Mouse (Mus musculus) forebrain, embryonic 13.5 days (tissue): Measurements from ENCODE around the gene Rpl4. TPM values are rescaled to one million over a fixed set of nuclear protein-coding genes. Genes with fewer than 3 reads are reported as not detected.
A peak's percentile ranks its signal among the peaks of the same experiment; 100 is the strongest.
"Not testable (repeated sequence)": the region's sequence is repeated elsewhere in the genome, so short reads cannot be mapped to it uniquely, and the experiment has no call there.

Experiments used
- ATAC-seq: fragments of 200-750 bp; cut with Nextera tagmentation; 2 replicates; pipeline ENCODE4 v1.8.0; 2017
- H3K27ac ChIP-seq: fragments of 300-500 bp; sonication (generic); 2 replicates; pipeline ENCODE4 v1.5.1; 2015; ENCODE audit warnings: inconsistent platforms, mild to moderate bottlenecking, moderate library complexity
- H3K27me3 ChIP-seq: fragments of 300-500 bp; sonication (generic); 2 replicates; pipeline ENCODE4 v1.6.1; 2015; ENCODE audit warnings: mild to moderate bottlenecking, inconsistent platforms
- H3K36me3 ChIP-seq: fragments of 300-500 bp; sonication (generic); 2 replicates; pipeline ENCODE4 v1.6.1; 2015; ENCODE audit warnings: mild to moderate bottlenecking, inconsistent platforms; ENCODE audit not compliant: poor library complexity, severe bottlenecking
- H3K4me1 ChIP-seq: fragments of 300-500 bp; sonication (generic); 2 replicates; pipeline ENCODE4 v1.6.1; 2015; ENCODE audit warnings: inconsistent platforms
- H3K4me2 ChIP-seq: fragments of 300-500 bp; sonication (generic); 2 replicates; pipeline ENCODE4 v1.6.1; 2015; ENCODE audit warnings: inconsistent platforms, mild to moderate bottlenecking, moderate library complexity
- H3K4me3 ChIP-seq: fragments of 300-500 bp; sonication (generic); 2 replicates; pipeline ENCODE4 v1.5.1; 2015; ENCODE audit warnings: mild to moderate bottlenecking, inconsistent platforms
- H3K9ac ChIP-seq: fragments of 300-500 bp; sonication (generic); 2 replicates; pipeline ENCODE4 v1.6.1; 2015; ENCODE audit warnings: mild to moderate bottlenecking, inconsistent platforms
- H3K9me3 ChIP-seq: fragments of 300-500 bp; sonication (generic); replicated peaks from 2 replicates; pipeline ENCODE4 v1.6.1; 2016; ENCODE audit warnings: inconsistent platforms
- WGBS: fragments of 180-500 bp; shearing (Covaris S2); methylation state at CpG from one replicate; pipeline ENCODE4 v1.1.7; 2015; 5-methylcytosine and 5-hydroxymethylcytosine counted together
- polyA plus RNA-seq: library from polyadenylated mRNA; unstranded; fragments of >200 nt; fragmentation: Nextera tagmentation; extraction: Ambion mirVana; gene quantifications from 2 replicates; pipeline ENCODE4 v1.2.1, GENCODE M21; 2015

Rpl4 gene
- polyA plus RNA-seq, result 801 and 817 TPM in 2 replicates

DNA sequence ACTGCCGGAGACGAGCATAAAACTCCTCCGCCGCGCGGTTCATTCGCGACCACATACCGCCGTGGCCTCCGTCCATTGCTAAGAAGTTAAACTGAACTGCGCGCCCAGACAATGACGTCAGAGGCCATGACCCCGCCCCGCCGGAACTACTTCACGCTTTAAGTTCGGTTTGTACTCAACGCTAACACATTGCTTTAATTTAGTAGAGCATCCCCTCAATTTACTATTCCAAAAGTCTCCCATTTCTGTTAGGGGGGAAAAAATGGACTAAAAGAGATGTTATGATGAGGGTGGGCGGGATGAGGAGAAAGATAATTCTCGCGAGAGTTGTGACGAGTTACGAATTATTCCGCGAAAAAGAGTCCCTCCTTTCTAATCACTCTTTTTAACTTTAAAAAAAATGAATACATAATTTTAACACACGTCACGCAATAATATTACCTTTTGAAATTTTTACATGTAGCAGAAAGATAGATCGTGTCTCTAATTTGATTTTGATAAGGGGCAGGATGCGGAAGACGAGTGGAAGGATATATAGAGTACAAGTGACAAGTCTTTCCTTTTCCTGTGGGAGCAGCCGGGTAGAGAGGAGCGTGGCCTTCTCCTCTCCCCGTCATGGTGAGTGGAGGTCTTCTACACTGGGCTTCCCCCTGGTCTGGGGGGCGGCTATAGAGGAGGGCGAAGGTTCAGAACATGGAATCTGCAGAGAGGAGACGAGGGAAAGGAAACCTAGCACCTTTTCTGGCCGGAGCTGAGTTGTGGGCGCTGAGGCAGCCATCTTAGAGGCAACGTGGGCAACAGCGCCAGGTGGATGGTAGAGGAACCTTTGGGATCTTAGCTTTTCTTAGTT, at the start of gene Rpl4, which contains the start of gene Zwilch:
Gene Rpl4 (plus strand): TSS at position 560 of the 850 bp plus-strand sequence.
Gene Zwilch (minus strand): TSS at position 289 of the 850 bp plus-strand sequence.
- H3K36me3 ChIP-seq, result peaks cover 34% of the 10 kb centered on the region
- H3K9me3 ChIP-seq, result no peaks in the 10 kb centered on the region
- H3K27me3 ChIP-seq, result no peaks in the 10 kb centered on the region
- peak within 1 kb of the TSS; percentile 74 for H3K27ac ChIP-seq
- H3K9ac ChIP-seq, result peak within 1 kb of the TSS; percentile 90
- peak within 1 kb of the TSS; percentile 93 for H3K4me2 ChIP-seq
- H3K4me1 ChIP-seq, result peaks cover 30% of the 10 kb centered on the region
- peak within 1 kb of the TSS; percentile 75 for H3K4me3 ChIP-seq
- under 1% methylated on average over 42 of the region's 42 CpGs for WGBS
- ATAC-seq, result peak; percentile 85

DNA sequence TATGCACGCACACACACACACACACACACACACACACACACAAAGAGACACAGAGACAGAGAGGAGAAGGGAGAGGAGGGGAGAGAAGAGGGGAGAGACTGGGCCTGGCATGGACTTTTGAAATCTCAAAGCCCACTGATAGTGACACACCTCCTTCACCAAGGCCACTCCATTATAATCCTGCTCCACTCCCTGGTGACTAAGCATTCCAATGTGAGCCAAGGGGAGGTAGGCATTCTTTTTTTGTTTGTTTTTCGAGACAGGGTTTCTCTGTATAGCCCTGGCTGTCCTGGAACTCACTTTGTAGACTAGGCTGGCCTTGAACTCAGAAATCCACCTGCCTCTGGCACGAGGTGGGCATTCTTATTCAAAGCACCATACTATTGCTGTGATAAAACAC, 48.3 kb upstream of the Rpl4 start:
- not testable (repeated sequence) for ATAC-seq

GRCm38 (mm10) chr9:64125307-64125706, 47.9 kb upstream of the Rpl4 start:
- Histone ChIP-seq H3K9me3 (no peaks in the 10 kb centered on the region), H3K4me3 (no peak overlapping the region), H3K4me2 (no peak overlapping the region), H3K9ac (no peak overlapping the region), H3K27ac (no peak overlapping the region), H3K27me3 (no peaks in the 10 kb centered on the region), H3K36me3 (no peaks in the 10 kb centered on the region), H3K4me1 (no peaks in the 10 kb centered on the region)
- no peak for ATAC-seq
- WGBS, result 74% methylated on average over 3 of the region's 3 CpGs

More for the DNA sequence above, 48.3 kb upstream of the Rpl4 start:
- H3K4me3 ChIP-seq, H3K4me1 ChIP-seq, H3K9me3 ChIP-seq, H3K4me2 ChIP-seq, H3K36me3 ChIP-seq, H3K9ac ChIP-seq, H3K27ac ChIP-seq, H3K27me3 ChIP-seq: not testable (repeated sequence)
- WGBS, result 54% methylated on average over 3 of the region's 3 CpGs

DNA sequence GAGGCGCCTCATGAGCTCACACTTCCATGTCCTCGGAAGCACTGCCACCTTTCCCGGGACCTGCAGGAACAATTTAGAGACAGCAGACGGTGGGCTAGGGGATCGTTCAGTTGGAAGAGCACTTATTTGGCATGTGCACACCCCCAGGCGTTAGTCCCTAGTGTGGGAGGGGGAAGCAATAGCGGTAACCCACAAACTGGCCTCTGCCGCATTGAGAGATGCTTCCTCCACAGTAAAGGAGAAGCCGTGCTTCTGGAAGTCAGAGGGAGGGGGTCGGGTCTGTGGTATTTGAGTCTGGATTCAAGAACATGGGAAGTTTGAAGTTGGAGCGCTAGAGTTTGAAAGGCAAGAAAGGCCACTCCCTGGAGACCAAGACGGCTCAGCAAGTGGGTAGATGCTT, 47.1 kb upstream of the Rpl4 start:
- Histone ChIP-seq H3K4me1 (no peaks in the 10 kb centered on the region), H3K9me3 (no peaks in the 10 kb centered on the region), H3K27me3 (no peaks in the 10 kb centered on the region), H3K9ac (no peak overlapping the region), H3K4me3 (no peak overlapping the region), H3K27ac (no peak overlapping the region), H3K36me3 (no peaks in the 10 kb centered on the region), H3K4me2 (no peak overlapping the region)
- no peak for ATAC-seq
- WGBS, result 76% methylated on average over 12 of the region's 12 CpGs

- ATAC-seq, result no peak
- no peak overlapping the region for H3K4me2 ChIP-seq
- 83% methylated on average over 6 of the region's 6 CpGs for WGBS
- H3K27ac ChIP-seq, result no peak overlapping the region
- no peaks in the 10 kb centered on the region for H3K9me3 ChIP-seq
- no peak overlapping the region for H3K9ac ChIP-seq
- H3K4me1 ChIP-seq, result no peaks in the 10 kb centered on the region
- no peaks in the 10 kb centered on the region for H3K36me3 ChIP-seq
- H3K4me3 ChIP-seq, result no peak overlapping the region
- no peaks in the 10 kb centered on the region for H3K27me3 ChIP-seq
These were observed 41.6 kb upstream of the Rpl4 start for GRCm38 (mm10) chr9:64131623-64132022.

- H3K27me3 ChIP-seq, H3K4me2 ChIP-seq, H3K9me3 ChIP-seq, H3K27ac ChIP-seq, H3K4me3 ChIP-seq, H3K9ac ChIP-seq, ATAC-seq, H3K4me1 ChIP-seq: not testable (repeated sequence)
- H3K36me3 ChIP-seq, result peaks cover 28% of the 10 kb centered on the region
- WGBS, result 10% methylated on average over 6 of the region's 6 CpGs
These were observed 34.3 kb upstream of the Rpl4 start for GRCm38 (mm10) chr9:64138896-64139295.

DNA sequence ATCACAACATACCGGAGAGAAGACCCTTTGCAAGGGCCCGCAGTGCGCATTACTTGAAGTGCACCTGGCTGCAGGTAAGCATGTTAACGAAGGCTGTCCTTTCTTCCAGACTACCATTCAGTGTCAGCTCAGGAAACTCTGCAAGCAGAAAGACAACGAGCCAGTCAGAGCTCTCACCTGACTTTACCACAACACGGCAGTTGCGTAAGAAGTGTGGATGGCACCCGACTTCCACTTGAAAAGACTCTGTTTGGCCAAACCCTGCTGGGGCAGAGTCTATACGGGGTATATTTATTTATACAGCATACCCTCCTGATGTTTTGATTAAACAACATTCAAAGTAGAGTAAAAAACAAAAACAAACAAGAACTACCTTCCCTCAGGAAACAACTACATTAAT, 33.3 kb upstream of the Rpl4 start:
- no peak overlapping the region for H3K27ac ChIP-seq
- no peak overlapping the region for H3K4me3 ChIP-seq
- 91% methylated on average over 9 of the region's 9 CpGs for WGBS
- peaks cover 31% of the 10 kb centered on the region for H3K36me3 ChIP-seq
- no peak for ATAC-seq
- no peaks in the 10 kb centered on the region for H3K4me1 ChIP-seq
- no peak overlapping the region for H3K4me2 ChIP-seq
- no peak overlapping the region for H3K9ac ChIP-seq
- no peaks in the 10 kb centered on the region for H3K27me3 ChIP-seq
- no peaks in the 10 kb centered on the region for H3K9me3 ChIP-seq

DNA sequence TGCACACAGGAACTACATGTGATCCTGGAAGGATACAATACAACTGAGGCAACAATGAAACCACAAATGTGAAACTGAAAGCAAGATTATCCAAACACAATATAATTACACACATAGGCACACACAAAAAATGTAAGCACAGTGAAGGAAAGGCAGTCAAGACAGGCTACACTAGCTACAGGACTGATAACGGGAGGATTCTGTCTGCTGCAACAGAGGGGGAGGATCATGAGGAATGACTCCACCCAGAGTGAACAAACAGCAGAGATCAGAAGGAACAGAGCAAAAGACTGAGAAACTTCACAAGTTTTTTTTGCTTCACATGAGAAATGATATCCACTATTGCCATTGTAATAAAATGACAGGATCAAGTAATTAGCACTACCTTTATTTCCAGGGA, 16.5 kb upstream of the Rpl4 start:
- Histone ChIP-seq H3K4me2 (no peak overlapping the region), H3K27ac (no peak overlapping the region), H3K4me3 (no peak overlapping the region), H3K9ac (no peak overlapping the region), H3K9me3 (no peaks in the 10 kb centered on the region), H3K36me3 (peaks cover 55% of the 10 kb centered on the region), H3K27me3 (no peaks in the 10 kb centered on the region), H3K4me1 (no peaks in the 10 kb centered on the region)
- 84% methylated on average over 1 of the region's 1 CpGs for WGBS
- no peak for ATAC-seq

- Histone ChIP-seq H3K9me3 (no peaks in the 10 kb centered on the region), H3K27ac (no peak overlapping the region), H3K4me1 (no peaks in the 10 kb centered on the region), H3K36me3 (peaks cover 36% of the 10 kb centered on the region), H3K4me2 (no peak overlapping the region), H3K4me3 (no peak overlapping the region), H3K27me3 (no peaks in the 10 kb centered on the region), H3K9ac (no peak overlapping the region)
- WGBS, result 95% methylated on average over 5 of the region's 5 CpGs
- no peak for ATAC-seq
These were observed 12.7 kb upstream of the Rpl4 start for GRCm38 (mm10) chr9:64160471-64160870.

DNA sequence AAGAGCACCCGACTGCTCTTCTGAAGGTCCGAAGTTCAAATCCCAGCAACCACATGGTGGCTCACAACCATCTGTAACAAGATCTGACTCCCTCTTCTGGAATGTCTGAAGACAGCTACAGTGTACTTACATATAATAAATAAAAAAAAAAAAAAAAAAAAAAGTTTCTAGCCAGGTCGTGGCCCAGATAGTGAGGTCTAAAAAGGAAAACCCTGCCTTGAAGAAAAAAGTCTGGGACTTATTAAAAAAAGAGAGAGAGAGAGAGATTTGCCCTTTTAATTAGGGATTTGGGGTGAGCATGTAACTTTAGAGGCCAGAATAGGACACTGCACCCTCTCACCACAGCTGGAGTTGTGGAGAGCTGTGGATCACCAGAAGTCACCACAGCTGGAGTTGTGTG, 3.2 kb upstream of the Rpl4 start:
- ATAC-seq, H3K9ac ChIP-seq, H3K27ac ChIP-seq, H3K27me3 ChIP-seq, H3K4me3 ChIP-seq, H3K9me3 ChIP-seq, H3K4me2 ChIP-seq: not testable (repeated sequence)
- H3K4me1 ChIP-seq, result peaks cover 27% of the 10 kb centered on the region
- H3K36me3 ChIP-seq, result peaks cover 15% of the 10 kb centered on the region
- WGBS, result 98% methylated on average over 3 of the region's 3 CpGs

DNA sequence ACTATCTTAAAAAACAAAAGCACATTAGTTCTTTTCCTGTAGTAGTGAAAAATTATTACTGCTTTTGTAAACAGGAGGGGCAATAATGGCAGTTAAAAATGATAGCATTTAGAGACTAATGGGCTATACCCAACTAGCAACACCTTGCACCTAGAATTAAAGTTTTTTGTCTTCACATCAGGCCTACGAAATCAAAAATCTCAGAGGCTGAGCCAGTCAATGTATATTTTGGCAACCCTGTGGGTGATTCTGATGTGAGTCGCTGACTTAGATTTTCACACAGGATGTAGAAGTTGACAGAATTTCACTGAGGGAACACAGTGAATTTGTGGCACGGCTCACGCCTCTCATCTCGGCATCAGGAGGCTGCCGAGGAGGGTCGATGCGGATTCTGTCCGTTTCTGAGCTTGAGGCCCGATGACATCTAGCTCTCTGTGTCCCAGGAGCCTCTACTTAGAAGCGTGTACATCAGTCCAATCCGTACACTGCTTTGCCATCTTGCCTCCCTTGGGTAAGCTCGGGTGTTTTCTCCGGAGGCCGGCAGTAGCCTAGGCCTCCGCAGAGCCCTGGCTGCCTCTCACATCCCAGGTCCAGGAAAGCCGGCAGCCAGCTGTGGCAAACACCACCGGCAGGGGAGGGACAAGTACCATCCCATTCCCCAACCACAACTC, 895 bp upstream of the Rpl4 start:
- H3K4me1 ChIP-seq, result peaks cover 30% of the 10 kb centered on the region
- peak; percentile 74 for ATAC-seq
- peak overlapping the region; percentile 93 for H3K4me2 ChIP-seq
- peak overlapping the region; percentile 75 for H3K4me3 ChIP-seq
- H3K9me3 ChIP-seq, result no peaks in the 10 kb centered on the region
- WGBS, result 2% methylated on average over 18 of the region's 18 CpGs
- H3K27ac ChIP-seq, result peak overlapping the region; percentile 74; the same call in 1 of the 2 replicates
- peaks cover 27% of the 10 kb centered on the region for H3K36me3 ChIP-seq
- no peaks in the 10 kb centered on the region for H3K27me3 ChIP-seq
- peak overlapping the region; percentile 82 for H3K9ac ChIP-seq

DNA sequence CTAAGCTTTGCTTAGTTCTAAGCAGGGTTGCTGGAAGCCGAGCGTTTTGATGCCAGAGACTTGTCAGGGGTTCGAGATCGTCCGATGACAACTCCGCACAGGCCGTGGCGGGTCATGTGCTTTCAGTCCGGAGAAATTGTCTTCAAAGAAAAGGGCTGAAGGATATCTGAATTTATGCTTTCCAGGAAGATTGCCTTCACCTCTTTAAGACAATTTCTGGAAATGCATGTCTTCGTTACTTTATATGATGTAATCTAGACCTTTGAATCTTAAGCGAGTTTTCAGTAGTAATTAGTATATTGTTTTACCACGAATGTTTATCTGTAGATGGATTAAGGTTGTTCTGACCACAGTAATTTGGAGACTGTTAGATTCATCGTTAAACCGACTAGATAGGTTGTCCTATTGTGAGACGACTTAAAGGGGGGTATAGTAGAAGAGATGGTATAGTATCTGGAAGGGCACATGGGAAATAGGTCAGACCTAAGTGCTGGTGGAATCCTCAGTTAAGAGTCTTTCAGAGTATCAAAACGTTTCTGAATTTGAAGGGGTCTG, 568 bp downstream of the Rpl4 start:
- H3K36me3 ChIP-seq, result peaks cover 41% of the 10 kb centered on the region
- no peak for ATAC-seq
- peak overlapping the region; percentile 93 for H3K4me2 ChIP-seq
- H3K9ac ChIP-seq, result peak overlapping the region; percentile 90
- H3K9me3 ChIP-seq, result no peaks in the 10 kb centered on the region
- H3K4me3 ChIP-seq, result peak overlapping the region; percentile 75
- no peaks in the 10 kb centered on the region for H3K27me3 ChIP-seq
- H3K4me1 ChIP-seq, result peaks cover 32% of the 10 kb centered on the region
- under 1% methylated on average over 16 of the region's 16 CpGs for WGBS
- H3K27ac ChIP-seq, result peak overlapping the region; percentile 60; the same call in 1 of the 2 replicates
